Mouse (Mus musculus) myocyte (in vitro differentiated cells): ENCODE data around the gene Ormdl2. TPM values are rescaled to one million over a fixed set of nuclear protein-coding genes. Genes with fewer than 3 reads are reported as not detected.

Source experiments
- H3K27me3 ChIP-seq: one replicate; pipeline ENCODE4 v1.6.1; 2011; ENCODE audit not compliant: control insufficient read depth, insufficient read depth, insufficient read length
- H3K36me3 ChIP-seq: one replicate; pipeline ENCODE4 v1.6.1; 2011; ENCODE audit not compliant: control insufficient read depth, insufficient read depth
- H3K4me2 ChIP-seq: one replicate; pipeline ENCODE4 v1.6.1; 2011; ENCODE audit warnings: low read depth, control low read depth
- H3K4me3 ChIP-seq: one replicate; pipeline ENCODE4 v1.5.1; 2011; ENCODE audit warnings: mild to moderate bottlenecking, control low read depth, moderate library complexity
- H3K79me2 ChIP-seq: one replicate; pipeline ENCODE4 v1.6.1; 2011; ENCODE audit not compliant: control insufficient read depth, insufficient read depth
- H3ac ChIP-seq: one replicate; pipeline ENCODE4 v1.6.1; 2011; ENCODE audit not compliant: control insufficient read depth, insufficient read length
- CEBPB ChIP-seq: IDR thresholded peaks from 2 replicates; pipeline ENCODE4 v1.6.1; 2011; ENCODE audit warnings: mild to moderate bottlenecking, moderate library complexity; ENCODE audit not compliant: poor library complexity, insufficient read depth, severe bottlenecking
- E2F4 ChIP-seq: IDR thresholded peaks from one replicate; pipeline ENCODE4 v1.6.1; 2011; ENCODE audit warnings: mild to moderate bottlenecking, control low read depth, moderate library complexity; ENCODE audit not compliant: insufficient read depth
- MAX ChIP-seq: IDR thresholded peaks from one replicate; pipeline ENCODE4 v1.6.1; 2011; ENCODE audit warnings: low read depth, mild to moderate bottlenecking, control low read depth
- MYOD1 ChIP-seq, 3 experiments: IDR thresholded peaks; one replicate each; pipeline ENCODE4 v1.6.1; 2011; ENCODE audit warnings: control low read depth in 2 of 3, low read depth in 2 of 3, mild to moderate bottlenecking in 2 of 3, moderate library complexity in 1 of 3; ENCODE audit not compliant: insufficient read length in 2 of 3, control insufficient read depth in 1 of 3
- MYOG ChIP-seq, 3 experiments: IDR thresholded peaks; one replicate each; pipeline ENCODE4 v1.6.1; 2011; ENCODE audit warnings: control low read depth in 2 of 3, low read depth in 2 of 3, mild to moderate bottlenecking in 2 of 3; ENCODE audit not compliant: insufficient read length in 2 of 3, control insufficient read depth in 1 of 3, insufficient read depth in 1 of 3
- POLR2A ChIP-seq: IDR thresholded peaks from one replicate; pipeline ENCODE4 v1.6.1; 2011; ENCODE audit warnings: low read depth, mild to moderate bottlenecking, control low read depth, moderate library complexity; ENCODE audit not compliant: insufficient read length
- POLR2AphosphoS2 ChIP-seq: IDR thresholded peaks from one replicate; pipeline ENCODE4 v1.6.1; 2011; ENCODE audit warnings: low read depth, control low read depth; ENCODE audit not compliant: insufficient read length
- REST ChIP-seq: IDR thresholded peaks from one replicate; pipeline ENCODE4 v1.6.1; 2011; ENCODE audit warnings: mild to moderate bottlenecking, control low read depth, moderate library complexity; ENCODE audit not compliant: insufficient read depth, insufficient read length
- SRF ChIP-seq: IDR thresholded peaks from one replicate; pipeline ENCODE4 v1.6.1; 2011; ENCODE audit warnings: low read depth; ENCODE audit not compliant: control insufficient read depth, insufficient read length
- TCF12 ChIP-seq: IDR thresholded peaks from one replicate; pipeline ENCODE4 v1.6.1; 2011; ENCODE audit warnings: mild to moderate bottlenecking, control low read depth; ENCODE audit not compliant: poor library complexity, insufficient read depth, severe bottlenecking
- TCF3 ChIP-seq: IDR thresholded peaks from one replicate; pipeline ENCODE4 v1.6.1; 2011; ENCODE audit warnings: low read depth, control low read depth; ENCODE audit not compliant: insufficient read length
- USF1 ChIP-seq: IDR thresholded peaks from one replicate; pipeline ENCODE4 v1.6.1; 2011; ENCODE audit warnings: low read depth, mild to moderate bottlenecking, control low read depth, moderate library complexity
- polyA plus RNA-seq: library from polyadenylated mRNA; unstranded; fragments of >200 nt; fragmentation: generic; extraction: Trizol; gene quantifications from one replicate; pipeline ENCODE4 v1.2.1, GENCODE M21; 2012; ENCODE audit warnings: missing spikeins

Ormdl2 gene
- 19.2 TPM for polyA plus RNA-seq

GRCm38 (mm10) chr10:128821358-128822056 lies at the start of gene Ormdl2:
Gene Ormdl2 (minus strand): TSS chr10:128821645.
- peaks cover 48% of the 10 kb centered on the region for H3K79me2 ChIP-seq
- H3K27me3 ChIP-seq, result no peaks in the 10 kb centered on the region
- peaks cover 28% of the 10 kb centered on the region for H3K36me3 ChIP-seq
- TF ChIP-seq TCF12 (no peak), TCF3 (no peak), E2F4 (no peak), USF1 (no peak), CEBPB (peak; percentile 64; the same call in 1 of the 2 replicates), MYOG (IDR thresholded peaks at IDR 0.05; ENCODE audit: control insufficient read depth in 1 of 3, insufficient read depth in 1 of 3, insufficient read length in 2 of 3, low read depth in 2 of 3) (peak in 1 of 3 experiments; percentile 28), POLR2A (peak; percentile 65)
- H3K4me2 ChIP-seq, result peak within 1 kb of the TSS; percentile 96
- peak within 1 kb of the TSS; percentile 76 for H3K4me3 ChIP-seq
- peak within 1 kb of the TSS; percentile 66 for H3ac ChIP-seq

- no peaks in the 10 kb centered on the region for H3K79me2 ChIP-seq
- no peak overlapping the region for H3K4me3 ChIP-seq
- H3K4me2 ChIP-seq, result no peak overlapping the region
- no peaks in the 10 kb centered on the region for H3K27me3 ChIP-seq
- H3ac ChIP-seq, result no peak overlapping the region
- TF ChIP-seq E2F4 (no peak), TCF3 (no peak), USF1 (no peak), SRF (no peak), CEBPB (no peak), POLR2AphosphoS2 (no peak), POLR2A (no peak), REST (no peak), MYOG (IDR thresholded peaks at IDR 0.05; ENCODE audit: control insufficient read depth in 1 of 3, insufficient read depth in 1 of 3, insufficient read length in 2 of 3, low read depth in 2 of 3) (no peak), MYOD1 (IDR thresholded peaks at IDR 0.05; ENCODE audit: control insufficient read depth in 1 of 3, insufficient read length in 2 of 3, low read depth in 2 of 3) (no peak), TCF12 (no peak)
- peaks cover 54% of the 10 kb centered on the region for H3K36me3 ChIP-seq
These were observed 48.9 kb upstream of the Ormdl2 start for GRCm38 (mm10) chr10:128870341-128870740.

- H3ac ChIP-seq, result no peak overlapping the region
- peaks cover 42% of the 10 kb centered on the region for H3K36me3 ChIP-seq
- TF ChIP-seq SRF (no peak), POLR2A (no peak), MAX (no peak), TCF12 (no peak), MYOG (IDR thresholded peaks at IDR 0.05; ENCODE audit: control insufficient read depth in 1 of 3, insufficient read depth in 1 of 3, insufficient read length in 2 of 3, low read depth in 2 of 3) (no peak), POLR2AphosphoS2 (no peak), MYOD1 (IDR thresholded peaks at IDR 0.05; ENCODE audit: control insufficient read depth in 1 of 3, insufficient read length in 2 of 3, low read depth in 2 of 3) (no peak), CEBPB (no peak), E2F4 (no peak), USF1 (no peak)
These were observed 45.1 kb upstream of the Ormdl2 start for GRCm38 (mm10) chr10:128866518-128866917.

GRCm38 (mm10) chr10:128866042-128866441 lies 44.6 kb upstream of the Ormdl2 start:
- Histone ChIP-seq H3K36me3 (peaks cover 46% of the 10 kb centered on the region), H3K4me2 (no peak overlapping the region), H3K4me3 (no peak overlapping the region), H3K27me3 (no peaks in the 10 kb centered on the region), H3K79me2 (no peaks in the 10 kb centered on the region), H3ac (no peak overlapping the region)
- no peak for TF ChIP-seq MAX
- TF ChIP-seq SRF, result no peak
- TF ChIP-seq MYOG (IDR thresholded peaks at IDR 0.05; ENCODE audit: control insufficient read depth in 1 of 3, insufficient read depth in 1 of 3, insufficient read length in 2 of 3, low read depth in 2 of 3), result no peak
- no peak for TF ChIP-seq E2F4
- TF ChIP-seq POLR2A, result no peak
- TF ChIP-seq TCF12, result no peak
- TF ChIP-seq REST, result no peak
- no peak for TF ChIP-seq USF1
- no peak for TF ChIP-seq MYOD1 (IDR thresholded peaks at IDR 0.05; ENCODE audit: control insufficient read depth in 1 of 3, insufficient read length in 2 of 3, low read depth in 2 of 3)
- no peak for TF ChIP-seq CEBPB
- no peak for TF ChIP-seq TCF3
- no peak for TF ChIP-seq POLR2AphosphoS2

More at GRCm38 (mm10) chr10:128866518-128866917, 45.1 kb upstream of the Ormdl2 start:
- H3K27me3 ChIP-seq, result no peaks in the 10 kb centered on the region
- H3K79me2 ChIP-seq, result no peaks in the 10 kb centered on the region
- no peak overlapping the region for H3K4me2 ChIP-seq
- H3K4me3 ChIP-seq, result no peak overlapping the region
